Mouse (Mus musculus) spleen, adult 12 weeks (tissue): ENCODE results near the gene Itpr2.

Experiments used
- DNase-seq: peaks from one replicate; pipeline ENCODE4 v3.0.0; 2022; ENCODE audit warnings: low spot score

Gene Itpr2

GRCm38 (mm10) chr6:146108695-146109094, 393.3 kb downstream of the Itpr2 start:
- no peak for DNase-seq

DNA sequence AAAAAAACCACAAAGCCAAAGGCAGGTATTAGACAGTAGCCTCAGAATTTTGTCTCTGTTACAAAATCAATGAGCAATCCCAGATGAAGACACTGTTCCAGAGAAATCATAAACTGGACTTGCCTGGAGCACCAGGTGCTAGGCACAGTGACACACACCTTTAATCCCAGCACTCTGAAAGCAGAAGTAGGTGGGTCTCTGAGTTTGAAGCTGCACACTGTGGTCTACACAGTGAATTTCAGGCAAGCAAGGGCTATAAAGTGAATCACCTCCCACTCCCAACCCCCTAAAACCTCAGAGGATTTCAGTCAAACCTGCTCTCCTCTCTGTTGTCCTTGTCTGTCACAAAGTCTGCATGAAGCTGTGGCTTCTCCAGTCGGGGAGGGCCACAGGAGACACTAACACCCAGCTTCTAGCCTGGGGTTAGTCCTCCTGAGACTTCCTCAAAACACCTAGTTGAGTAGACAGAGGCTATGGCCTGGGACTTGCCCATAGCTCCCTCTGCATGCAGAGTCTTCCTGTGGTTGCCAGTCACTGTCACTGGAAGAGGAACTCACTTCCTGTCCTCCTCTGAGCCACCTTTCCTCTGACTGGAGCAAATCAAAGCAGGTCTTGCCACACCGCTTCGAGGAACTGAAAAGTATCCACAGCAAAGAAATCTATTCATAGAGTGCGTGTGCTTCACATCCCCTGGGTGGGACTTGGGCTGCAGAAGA, 394.7 kb downstream of the Itpr2 start:
- no peak for DNase-seq

DNA sequence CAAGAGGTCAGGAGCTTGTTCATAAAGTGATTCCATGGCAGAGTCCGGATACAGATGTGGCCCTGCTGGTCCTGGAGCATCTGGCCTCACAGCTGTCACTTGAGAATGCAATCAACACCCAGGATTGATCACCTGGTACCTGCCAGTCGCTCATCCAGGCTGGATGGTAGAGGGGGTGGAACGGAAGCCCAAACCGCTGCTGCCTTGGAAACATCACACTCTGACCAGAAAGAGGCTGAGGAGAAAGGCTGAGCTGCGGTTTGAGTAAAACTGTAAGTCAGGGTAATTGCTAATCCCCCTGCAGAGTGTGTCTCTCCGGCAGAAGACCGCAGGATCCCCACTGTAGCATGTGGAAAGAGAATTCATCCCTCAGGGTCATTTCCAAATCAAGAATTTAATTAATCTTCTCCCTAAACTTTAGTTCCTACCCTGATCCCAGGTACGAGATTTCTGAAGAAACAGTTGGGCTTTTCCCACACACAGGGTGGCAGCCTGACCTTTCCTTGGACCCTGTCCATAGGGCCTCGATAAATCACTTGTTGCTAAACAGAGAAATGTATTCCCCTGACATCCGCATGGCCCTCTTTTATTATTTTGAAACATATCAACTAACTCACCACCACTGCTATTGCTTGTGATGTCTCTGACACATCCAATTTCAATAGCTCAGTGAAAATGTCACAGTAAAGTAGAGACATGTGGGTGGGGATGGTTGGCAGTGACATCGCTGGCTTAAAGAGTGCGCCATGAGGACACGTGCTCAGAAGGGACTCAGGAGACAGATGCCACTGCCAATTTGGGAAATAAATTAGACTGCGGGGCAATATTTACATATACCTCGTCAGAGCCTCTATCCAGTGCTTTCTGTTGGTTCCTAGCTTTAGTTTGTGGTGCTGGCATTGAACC, 418.7 kb downstream of the Itpr2 start:
- no peak for DNase-seq

DNA sequence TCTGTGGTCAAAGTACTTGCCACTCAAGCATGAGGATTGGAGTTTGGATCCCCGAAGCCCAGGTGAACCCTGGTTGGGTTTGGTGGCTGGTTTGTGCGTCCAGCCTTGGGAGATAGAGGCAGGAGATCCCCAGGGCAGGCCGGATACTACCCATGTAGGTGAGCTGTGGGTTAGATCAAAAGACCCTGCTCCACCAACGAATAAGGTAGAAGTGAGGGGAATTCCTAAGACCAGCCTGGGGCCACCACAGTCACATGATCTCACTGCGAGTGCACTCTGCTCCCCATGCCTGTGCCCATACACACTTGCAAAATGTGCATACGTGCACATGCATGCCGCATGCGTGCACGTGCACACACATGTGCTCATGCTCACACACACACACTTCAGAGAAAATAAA, 419.5 kb downstream of the Itpr2 start:
- no peak for DNase-seq

- DNase-seq: no peak
Observed at GRCm38 (mm10) chr6:146081578-146081977, 420.4 kb downstream of the Itpr2 start.

- DNase-seq: no peak
Observed at GRCm38 (mm10) chr6:146080546-146081512, 421.2 kb downstream of the Itpr2 start.

DNA sequence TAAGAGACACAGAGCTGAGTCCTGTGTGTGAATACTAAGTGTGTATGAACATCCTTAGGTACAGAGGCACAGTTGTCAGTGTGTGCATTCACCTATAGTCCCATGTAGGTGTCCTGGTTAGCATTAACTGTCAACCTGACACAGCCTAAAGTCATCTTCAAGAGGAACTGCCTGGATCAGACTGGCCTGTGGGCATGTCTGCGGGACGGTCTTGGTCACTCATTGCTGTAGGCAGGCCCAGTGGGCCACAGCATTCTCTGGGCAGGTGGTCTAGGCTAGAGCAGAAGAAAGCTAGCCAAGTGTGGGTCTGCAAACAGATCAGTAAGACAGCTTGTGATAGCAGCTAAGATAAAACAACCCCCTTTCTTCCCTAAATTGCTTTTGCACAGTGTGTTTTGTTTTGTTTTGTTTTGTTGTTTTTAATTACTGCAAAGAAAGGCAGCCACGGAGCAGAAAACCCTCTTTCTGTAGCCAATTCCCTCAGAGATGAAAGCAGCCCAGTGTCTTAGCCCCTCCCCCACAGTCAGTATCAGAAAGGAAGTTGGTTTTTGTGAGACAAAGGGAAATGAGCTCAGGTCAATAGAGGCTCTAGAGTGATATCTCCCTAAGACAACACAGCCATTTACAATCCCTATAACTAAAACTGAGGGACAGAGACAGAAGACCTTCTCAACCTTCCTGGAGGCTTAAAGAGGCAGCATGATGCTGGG, 422.1 kb downstream of the Itpr2 start:
- DNase-seq: no peak

DNA sequence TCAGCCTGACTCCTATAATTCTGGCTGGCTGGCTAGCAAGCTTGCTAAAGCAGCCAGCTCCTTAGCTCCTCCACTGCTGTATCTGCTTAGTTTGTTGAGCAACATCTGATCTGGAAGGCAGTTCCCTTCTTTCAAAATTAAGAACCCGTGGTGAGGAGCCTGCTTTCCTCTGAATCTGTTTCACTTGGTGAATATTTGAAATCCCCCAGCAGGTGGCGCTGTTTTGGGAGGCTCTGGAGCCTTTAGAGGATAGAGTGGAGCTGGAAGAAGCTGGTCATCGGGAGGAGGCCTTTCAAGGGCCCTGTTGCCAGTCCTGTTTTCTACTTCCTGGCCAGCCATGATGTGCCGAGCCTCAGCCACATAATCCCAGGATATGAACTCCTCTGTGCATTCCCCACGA, 422.8 kb downstream of the Itpr2 start:
- peak; percentile 57 for DNase-seq

DNA sequence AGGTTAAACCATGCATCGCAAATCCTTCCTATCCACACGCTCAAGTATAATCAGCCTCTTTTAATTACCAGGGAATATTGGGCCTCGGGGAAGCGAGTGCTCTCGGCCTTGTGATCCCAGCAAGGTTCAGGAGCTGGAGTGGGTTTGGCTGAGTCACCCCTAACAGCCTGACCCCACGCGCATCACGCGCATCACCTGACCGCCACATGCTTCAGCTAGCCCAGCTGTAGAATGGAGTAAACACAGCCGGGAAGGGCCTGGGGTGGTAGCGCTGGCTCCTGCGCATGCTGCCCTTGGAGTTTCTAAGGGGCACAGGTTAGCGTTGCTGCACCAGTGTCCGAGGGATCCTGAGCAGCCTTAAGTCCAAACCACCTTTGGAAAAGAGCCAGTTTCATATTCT, 423.9 kb downstream of the Itpr2 start:
- no peak for DNase-seq

DNA sequence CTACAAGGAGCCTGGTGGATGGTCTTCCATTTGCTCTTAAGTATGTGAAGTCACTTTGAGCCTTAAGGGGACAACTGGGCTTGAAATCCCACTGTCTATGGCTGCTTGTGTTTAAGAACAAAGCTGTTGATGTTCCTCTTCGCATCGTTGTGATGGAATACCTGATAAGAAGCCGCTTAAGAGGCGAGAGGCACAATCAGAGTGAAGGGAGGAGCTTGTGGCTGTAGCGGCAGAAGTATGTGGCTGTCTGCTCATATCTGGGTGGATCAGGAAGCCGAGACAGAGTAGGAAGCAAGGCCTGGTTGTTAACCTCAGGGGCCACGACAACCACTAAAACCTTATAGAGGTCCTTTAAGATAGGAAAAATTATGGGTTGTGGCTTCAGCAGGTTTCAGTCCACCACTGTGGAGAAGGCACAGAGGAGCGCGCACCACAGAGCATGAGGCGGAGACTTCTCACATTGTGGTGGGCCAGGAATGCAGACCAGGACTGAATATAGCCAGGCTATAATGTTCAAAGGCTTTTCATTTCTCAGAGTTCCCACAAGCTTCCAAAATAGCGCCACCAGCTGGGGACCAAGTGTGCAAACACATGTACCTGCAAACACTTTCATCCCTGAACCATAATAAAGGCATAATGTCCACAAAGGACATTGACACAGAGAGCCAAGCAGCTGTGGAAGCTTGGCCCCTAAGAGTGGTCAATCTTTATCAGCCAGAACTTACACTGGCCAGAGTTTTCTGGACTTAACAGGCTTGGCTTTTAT, 424.7 kb downstream of the Itpr2 start:
- DNase-seq: no peak

- no peak for DNase-seq
Observed at GRCm38 (mm10) chr6:146072842-146073241, 429.2 kb downstream of the Itpr2 start.

DNA sequence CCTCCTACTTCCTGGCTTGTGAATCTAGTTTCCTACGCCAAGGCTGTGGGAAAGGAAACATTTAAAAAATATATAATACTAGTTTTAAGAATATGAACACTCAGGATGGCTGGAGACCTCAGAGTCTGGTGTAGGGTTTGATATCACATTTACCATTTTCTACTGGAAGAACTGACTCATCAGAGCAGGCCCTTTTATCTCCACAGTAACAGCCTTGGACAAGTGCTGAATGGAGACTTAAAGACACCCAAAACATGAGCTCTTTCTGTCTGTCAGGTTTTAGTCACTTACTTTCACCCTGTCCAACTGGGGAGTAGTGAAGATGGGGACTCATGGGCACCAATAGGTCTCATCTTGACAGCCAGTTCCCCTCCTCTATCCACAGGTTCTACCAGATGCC, 430.1 kb downstream of the Itpr2 start:
- DNase-seq: no peak
